Mouse (Mus musculus): ENCODE measurements around the gene Spp1. TPM values are rescaled to one million over a fixed set of nuclear protein-coding genes. Genes with fewer than 3 reads are reported as not detected.

The Spp1 gene
- polyA plus RNA-seq (2016; fragmentation: Nextera tagmentation; extraction: Ambion mirVana): 11.4 and 15.7 TPM in 2 replicates

GRCm38 (mm10) chr5:104434835-104435301 lies at the start of gene Spp1:
Gene Spp1 (plus strand): TSS chr5:104435118.
- Histone ChIP-seq H3K4me3 (no peak within 1 kb of the TSS), H3K9me3 (no peaks in the 10 kb centered on the region), H3K27ac (no peak within 1 kb of the TSS), H3K27me3 (ENCODE audit: insufficient read depth, poor library complexity, severe bottlenecking) (no peaks in the 10 kb centered on the region), H3K36me3 (no peaks in the 10 kb centered on the region), H3K4me1 (replicated peaks) (peaks cover 14% of the 10 kb centered on the region)
- whole genome bisulfite sequencing: 75% methylated on average over 7 of the region's 7 CpGs
- no peak for DNase-seq (ENCODE audit: low spot score)

GRCm38 (mm10) chr5:104385521-104385920 lies 49.4 kb upstream of the Spp1 start:
- no peaks in the 10 kb centered on the region for H3K9me3 ChIP-seq
- H3K27me3 ChIP-seq (ENCODE audit: insufficient read depth, poor library complexity, severe bottlenecking): no peaks in the 10 kb centered on the region
- no peaks in the 10 kb centered on the region for H3K4me1 ChIP-seq (replicated peaks)
- no peak overlapping the region for H3K27ac ChIP-seq
- 92% methylated on average over 16 of the region's 16 CpGs for WGBS
- no peak for DNase-seq (ENCODE audit: low spot score)
- no peaks in the 10 kb centered on the region for H3K36me3 ChIP-seq
- H3K4me3 ChIP-seq: no peak overlapping the region

- Histone ChIP-seq H3K4me1 (replicated peaks) (no peaks in the 10 kb centered on the region), H3K27me3 (ENCODE audit: insufficient read depth, poor library complexity, severe bottlenecking) (no peaks in the 10 kb centered on the region), H3K4me3 (no peak overlapping the region), H3K9me3 (no peaks in the 10 kb centered on the region), H3K27ac (no peak overlapping the region), H3K36me3 (no peaks in the 10 kb centered on the region)
- WGBS: 74% methylated on average over 5 of the region's 5 CpGs
- no peak for DNase-seq (ENCODE audit: low spot score)
Measured at GRCm38 (mm10) chr5:104386908-104387307, 48.0 kb upstream of the Spp1 start.

- H3K36me3 ChIP-seq: no peaks in the 10 kb centered on the region
- H3K27ac ChIP-seq: no peak overlapping the region
- no peaks in the 10 kb centered on the region for H3K27me3 ChIP-seq (ENCODE audit: insufficient read depth, poor library complexity, severe bottlenecking)
- WGBS: 85% methylated on average over 2 of the region's 2 CpGs
- DNase-seq (ENCODE audit: low spot score): no peak
- no peak overlapping the region for H3K4me3 ChIP-seq
- H3K9me3 ChIP-seq: no peaks in the 10 kb centered on the region
- H3K4me1 ChIP-seq (replicated peaks): no peaks in the 10 kb centered on the region
Measured at GRCm38 (mm10) chr5:104390962-104391361, 44.0 kb upstream of the Spp1 start.

GRCm38 (mm10) chr5:104392784-104393183 lies 42.1 kb upstream of the Spp1 start:
- no peaks in the 10 kb centered on the region for H3K4me1 ChIP-seq (replicated peaks)
- no peaks in the 10 kb centered on the region for H3K36me3 ChIP-seq
- no peak overlapping the region for H3K4me3 ChIP-seq
- no peaks in the 10 kb centered on the region for H3K27me3 ChIP-seq (ENCODE audit: insufficient read depth, poor library complexity, severe bottlenecking)
- no peak for DNase-seq (ENCODE audit: low spot score)
- H3K27ac ChIP-seq: no peak overlapping the region
- WGBS: 82% methylated on average over 5 of the region's 5 CpGs
- H3K9me3 ChIP-seq: no peaks in the 10 kb centered on the region

GRCm38 (mm10) chr5:104396286-104396685 lies 38.6 kb upstream of the Spp1 start:
- H3K27ac ChIP-seq: no peak overlapping the region
- H3K4me1 ChIP-seq (replicated peaks): peaks cover 18% of the 10 kb centered on the region; the same call in 1 of the 2 replicates
- no peak for DNase-seq (ENCODE audit: low spot score)
- no peak overlapping the region for H3K4me3 ChIP-seq
- H3K27me3 ChIP-seq (ENCODE audit: insufficient read depth, poor library complexity, severe bottlenecking): no peaks in the 10 kb centered on the region
- 75% methylated on average over 6 of the region's 6 CpGs for WGBS
- H3K36me3 ChIP-seq: no peaks in the 10 kb centered on the region
- H3K9me3 ChIP-seq: no peaks in the 10 kb centered on the region

- H3K27ac ChIP-seq: no peak overlapping the region
- 77% methylated on average over 1 of the region's 1 CpGs for WGBS
Measured at GRCm38 (mm10) chr5:104398001-104398400, 36.9 kb upstream of the Spp1 start.

GRCm38 (mm10) chr5:104399291-104399950 lies 35.5 kb upstream of the Spp1 start:
- peaks cover 24% of the 10 kb centered on the region; the same call in 1 of the 2 replicates for H3K4me1 ChIP-seq (replicated peaks)
- DNase-seq (ENCODE audit: low spot score): no peak
- no peaks in the 10 kb centered on the region for H3K36me3 ChIP-seq
- H3K9me3 ChIP-seq: no peaks in the 10 kb centered on the region
- no peaks in the 10 kb centered on the region for H3K27me3 ChIP-seq (ENCODE audit: insufficient read depth, poor library complexity, severe bottlenecking)
- 62% methylated on average over 9 of the region's 9 CpGs for WGBS
- peak overlapping the region; percentile 6; the same call in 1 of the 2 replicates for H3K27ac ChIP-seq
- no peak overlapping the region for H3K4me3 ChIP-seq

More at GRCm38 (mm10) chr5:104398001-104398400, 36.9 kb upstream of the Spp1 start:
- no peak for DNase-seq (ENCODE audit: low spot score)
- Histone ChIP-seq H3K9me3 (no peaks in the 10 kb centered on the region), H3K27me3 (ENCODE audit: insufficient read depth, poor library complexity, severe bottlenecking) (no peaks in the 10 kb centered on the region), H3K4me1 (replicated peaks) (peaks cover 24% of the 10 kb centered on the region; the same call in 1 of the 2 replicates), H3K36me3 (no peaks in the 10 kb centered on the region), H3K4me3 (no peak overlapping the region)

- Histone ChIP-seq H3K4me1 (replicated peaks) (peaks cover 24% of the 10 kb centered on the region; the same call in 1 of the 2 replicates), H3K36me3 (no peaks in the 10 kb centered on the region), H3K27me3 (ENCODE audit: insufficient read depth, poor library complexity, severe bottlenecking) (no peaks in the 10 kb centered on the region), H3K9me3 (no peaks in the 10 kb centered on the region), H3K27ac (peak overlapping the region; percentile 6; the same call in 1 of the 2 replicates), H3K4me3 (no peak overlapping the region)
- DNase-seq (ENCODE audit: low spot score): no peak
- 41% methylated on average over 1 of the region's 1 CpGs for WGBS
Measured at GRCm38 (mm10) chr5:104399970-104400369, 34.9 kb upstream of the Spp1 start.

- 70% methylated on average over 3 of the region's 3 CpGs for WGBS
- Histone ChIP-seq H3K27me3 (ENCODE audit: insufficient read depth, poor library complexity, severe bottlenecking) (no peaks in the 10 kb centered on the region), H3K4me3 (no peak overlapping the region), H3K9me3 (no peaks in the 10 kb centered on the region), H3K36me3 (no peaks in the 10 kb centered on the region), H3K27ac (no peak overlapping the region), H3K4me1 (replicated peaks) (peaks cover 32% of the 10 kb centered on the region; the same call in 1 of the 2 replicates)
- no peak for DNase-seq (ENCODE audit: low spot score)
Measured at GRCm38 (mm10) chr5:104402651-104403050, 32.3 kb upstream of the Spp1 start.

GRCm38 (mm10) chr5:104403351-104403750 lies 31.6 kb upstream of the Spp1 start:
- Histone ChIP-seq H3K27me3 (ENCODE audit: insufficient read depth, poor library complexity, severe bottlenecking) (no peaks in the 10 kb centered on the region), H3K4me3 (no peak overlapping the region), H3K36me3 (no peaks in the 10 kb centered on the region), H3K27ac (no peak overlapping the region), H3K9me3 (no peaks in the 10 kb centered on the region), H3K4me1 (replicated peaks) (peaks cover 30% of the 10 kb centered on the region; the same call in 1 of the 2 replicates)
- no peak for DNase-seq (ENCODE audit: low spot score)
- 67% methylated on average over 3 of the region's 3 CpGs for WGBS

GRCm38 (mm10) chr5:104404551-104404950 lies 30.4 kb upstream of the Spp1 start:
- Histone ChIP-seq H3K4me3 (no peak overlapping the region), H3K36me3 (no peaks in the 10 kb centered on the region), H3K4me1 (replicated peaks) (peaks cover 22% of the 10 kb centered on the region; the same call in 1 of the 2 replicates), H3K9me3 (no peaks in the 10 kb centered on the region), H3K27me3 (ENCODE audit: insufficient read depth, poor library complexity, severe bottlenecking) (no peaks in the 10 kb centered on the region), H3K27ac (no peak overlapping the region)
- no peak for DNase-seq (ENCODE audit: low spot score)
- 85% methylated on average over 7 of the region's 7 CpGs for WGBS

GRCm38 (mm10) chr5:104405051-104405450 lies 29.9 kb upstream of the Spp1 start:
- DNase-seq (ENCODE audit: low spot score): no peak
- no peaks in the 10 kb centered on the region for H3K36me3 ChIP-seq
- H3K4me3 ChIP-seq: no peak overlapping the region
- H3K27ac ChIP-seq: no peak overlapping the region
- H3K9me3 ChIP-seq: no peaks in the 10 kb centered on the region
- WGBS: 79% methylated on average over 3 of the region's 3 CpGs
- no peaks in the 10 kb centered on the region for H3K27me3 ChIP-seq (ENCODE audit: insufficient read depth, poor library complexity, severe bottlenecking)
- peaks cover 17% of the 10 kb centered on the region; the same call in 1 of the 2 replicates for H3K4me1 ChIP-seq (replicated peaks)

Data from hindbrain, embryonic 10.5 days (tissue).